ENCODE assay signal across 8 mouse cellular contexts in genomic region chr10:42760999-42761900, GRCm38 (mm10). TPM values are rescaled to one million over a fixed set of nuclear protein-coding genes. Genes with fewer than 3 reads are reported as not detected.
DNase-seq lines count a peak whose midpoint lies in the region; ATAC-seq lines count a peak whose summit lies in the region.

Sec63 (plus strand) TSS chr10:42761496.

- no peaks in the 10 kb centered on the region for H3K9me3 ChIP-seq in heart, embryonic 13.5 days
- H3K9me3 ChIP-seq in liver, embryonic 12.5 days (replicated peaks) = no peaks in the 10 kb centered on the region
- no peaks in the 10 kb centered on the region for H3K9me3 ChIP-seq in stomach, embryonic 15.5 days

- no peaks in the 10 kb centered on the region for H3K36me3 ChIP-seq in heart, embryonic 13.5 days
- H3K36me3 ChIP-seq in liver, embryonic 12.5 days = no peaks in the 10 kb centered on the region
- no peaks in the 10 kb centered on the region for H3K36me3 ChIP-seq in stomach, embryonic 15.5 days

- H3K4me3 ChIP-seq in brown adipose tissue, adult 24 weeks (ENCODE audit: insufficient read depth, low read depth, low read length) = peak within 1 kb of the TSS; percentile 99
- H3K4me3 ChIP-seq in heart, embryonic 13.5 days = peak within 1 kb of the TSS; percentile 90
- peak within 1 kb of the TSS; percentile 98 for H3K4me3 ChIP-seq in liver, embryonic 12.5 days
- H3K4me3 ChIP-seq in stomach, embryonic 15.5 days (replicated peaks) = peak within 1 kb of the TSS; percentile 96

- H3K9ac ChIP-seq in heart, embryonic 13.5 days = peak within 1 kb of the TSS; percentile 97
- H3K9ac ChIP-seq in liver, embryonic 12.5 days = peak within 1 kb of the TSS; percentile 93
- peak within 1 kb of the TSS; percentile 92 for H3K9ac ChIP-seq in stomach, embryonic 15.5 days

- DNase-seq in CD4-positive, CD25-positive, alpha-beta regulatory T cell, adult 2 months (ENCODE audit: low read depth, low spot score) = peak; percentile 98
- peak; percentile 36 for DNase-seq in fat pad, adult 2 months (ENCODE audit: extremely low read depth, low read depth, low spot score)
- peak; percentile 100 for DNase-seq in kidney, postnatal 10 days
- DNase-seq in natural killer cell, adult 2 months (ENCODE audit: low spot score in 2 of 2) = peak; percentile 94 to 95

- H3K27ac ChIP-seq in brown adipose tissue, adult 24 weeks (replicated peaks; ENCODE audit: low read depth, low read length) = peak within 1 kb of the TSS; percentile 75
- peak within 1 kb of the TSS; percentile 93 for H3K27ac ChIP-seq in heart, embryonic 13.5 days (replicated peaks)
- H3K27ac ChIP-seq in liver, embryonic 12.5 days = peak within 1 kb of the TSS; percentile 82
- H3K27ac ChIP-seq in stomach, embryonic 15.5 days = peak within 1 kb of the TSS; percentile 86

- peak; percentile 93 for ATAC-seq in heart, embryonic 13.5 days (ENCODE audit: extremely low read depth, insufficient number of reproducible peaks, low FRiP score, low TSS enrichment)
- peak; percentile 94 for ATAC-seq in liver, embryonic 12.5 days
- ATAC-seq in stomach, embryonic 15.5 days (ENCODE audit: insufficient read depth, low FRiP score, low read depth) = peak; percentile 98

- peak within 1 kb of the TSS; percentile 85 for H3K4me2 ChIP-seq in heart, embryonic 13.5 days
- peak within 1 kb of the TSS; percentile 82 for H3K4me2 ChIP-seq in liver, embryonic 12.5 days
- H3K4me2 ChIP-seq in stomach, embryonic 15.5 days = peak within 1 kb of the TSS; percentile 59

- under 1% methylated on average over 45 of the region's 81 CpGs for WGBS in heart, embryonic 13.5 days
- under 1% methylated on average over 47 of the region's 81 CpGs for WGBS in liver, embryonic 12.5 days (ENCODE audit: insufficient replicate concordance)
- 2% methylated on average over 36 of the region's 81 CpGs for WGBS in stomach, embryonic 15.5 days

- H3K4me1 ChIP-seq in brown adipose tissue, adult 24 weeks (ENCODE audit: control insufficient read depth, insufficient read depth, insufficient read length, low read length) = peaks cover 7% of the 10 kb centered on the region
- H3K4me1 ChIP-seq in heart, embryonic 13.5 days = peaks cover 35% of the 10 kb centered on the region
- H3K4me1 ChIP-seq in liver, embryonic 12.5 days = peaks cover 45% of the 10 kb centered on the region
- H3K4me1 ChIP-seq in stomach, embryonic 15.5 days = peaks cover 12% of the 10 kb centered on the region; the same call in 1 of the 2 replicates

- no peaks in the 10 kb centered on the region for H3K27me3 ChIP-seq in heart, embryonic 13.5 days (replicated peaks)
- no peaks in the 10 kb centered on the region for H3K27me3 ChIP-seq in liver, embryonic 12.5 days (replicated peaks)
- H3K27me3 ChIP-seq in stomach, embryonic 15.5 days (replicated peaks) = no peaks in the 10 kb centered on the region

RNA-seq across cellular contexts. Expression of gene Sec63, which starts in this region (rescaled TPM):
- 35.3 and 41.1 TPM in 2 replicates for polyA plus RNA-seq in brown adipose tissue, adult 24 weeks (2012; ENCODE audit: insufficient read depth, insufficient read length, missing spikeins)
- 14.7 and 15.2 TPM in 2 replicates for polyA plus RNA-seq in heart, embryonic 13.5 days (2015; fragmentation: Nextera tagmentation; extraction: Ambion mirVana)
- polyA plus RNA-seq in liver, embryonic 12.5 days (2016; fragmentation: Nextera tagmentation; extraction: Ambion mirVana) = 13.1 TPM in 2 replicates
- 24.3 and 27.3 TPM in 2 replicates for polyA plus RNA-seq in stomach, embryonic 15.5 days (2015; fragmentation: Nextera tagmentation; extraction: Ambion mirVana)

Comparison
In these comparisons a context has a peak if more than half of its experiments do, and no peak if none do; other contexts are left out.
1. Peak in every context shown above with its lines: DNase-seq, ATAC-seq, H3K4me3 ChIP-seq and H3K27ac ChIP-seq.
2. DNase-seq: peak in every context shown above with its lines; median percentile 100 in kidney, postnatal 10 days; 98 in CD4-positive, CD25-positive, alpha-beta regulatory T cell, adult 2 months; 94 in natural killer cell, adult 2 months; 36 in fat pad, adult 2 months.